Mouse (Mus musculus) lung, adult 2 months (tissue): ENCODE measurements at regions not wholly inside any gene's neighbourhood (a gene's known extent, or its start where the extent isn't known, plus 50 kb on each side); places are given as distances from the start of the nearest gene placed in this dataset.

Experiments
- CTCF ChIP-seq: fragments of 200-500 bp; IDR thresholded peaks from 2 replicates; pipeline ENCODE4 v1.5.1; 2011; ENCODE audit warnings: mild to moderate bottlenecking, low read length, control low read depth; ENCODE audit not compliant: insufficient read depth
- POLR2A ChIP-seq: fragments of 200-500 bp; IDR thresholded peaks from 2 replicates; pipeline ENCODE4 v1.6.1; 2011; ENCODE audit warnings: low read depth, mild to moderate bottlenecking, control low read depth, low read length, borderline replicate concordance; ENCODE audit errors: extremely low read depth

- TF ChIP-seq CTCF, result no peak
- no peak for TF ChIP-seq POLR2A
Measured at GRCm38 (mm10) chr12:16374331-16374996, 236.3 kb downstream of the Lpin1 start.
